Mouse (Mus musculus): ENCODE measurements around the gene Fat1. TPM values are rescaled to one million over a fixed set of nuclear protein-coding genes. Genes with fewer than 3 reads are reported as not detected.
A peak's percentile ranks its signal among the peaks of the same experiment; 100 is the strongest.

Fat1 gene
- polyA plus RNA-seq, 1 experiment: 24.4 TPM

DNA sequence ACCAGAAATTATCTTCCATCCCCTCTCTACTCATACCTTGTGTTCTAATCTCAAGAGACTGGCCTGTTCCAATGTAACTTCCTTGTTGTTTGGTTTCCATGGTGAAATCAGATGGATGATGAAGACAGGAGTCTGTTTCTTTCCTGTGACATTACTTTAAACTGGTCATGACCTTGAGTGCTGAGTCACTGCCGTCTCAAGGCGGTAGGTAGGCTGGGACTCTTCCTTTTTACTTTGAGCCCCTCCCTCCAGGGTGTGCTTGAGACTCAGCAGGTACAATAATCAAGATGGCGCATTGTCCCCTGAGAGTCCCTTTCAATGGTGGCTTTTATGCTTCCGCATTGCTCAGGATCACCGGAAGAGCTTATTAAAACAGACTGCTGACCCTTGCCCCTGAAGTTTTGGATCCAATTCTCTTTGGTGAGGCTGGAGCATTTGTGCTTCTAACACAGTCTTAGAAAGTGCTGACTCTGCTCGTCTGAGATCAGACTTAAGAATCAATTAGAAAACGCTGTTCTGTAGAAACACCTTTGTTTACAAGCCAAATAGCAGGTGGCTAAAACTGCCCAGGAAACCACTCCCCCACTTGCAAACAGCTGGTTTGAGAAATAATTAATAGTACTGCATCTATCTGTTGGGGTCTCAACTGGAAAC is 14.7 kb upstream of the Fat1 start:
- H3K27me3 ChIP-seq (ENCODE audit: control insufficient read depth, insufficient read depth, insufficient read length): no peaks in the 10 kb centered on the region
- no peaks in the 10 kb centered on the region for H3K79me2 ChIP-seq (ENCODE audit: control insufficient read depth, insufficient read depth)
- no peak overlapping the region for H3ac ChIP-seq (ENCODE audit: control insufficient read depth, insufficient read length, low read depth)
- H3K36me3 ChIP-seq (ENCODE audit: control insufficient read depth, insufficient read depth): no peaks in the 10 kb centered on the region
- TF ChIP-seq FOSL1 (IDR thresholded peaks at IDR 0.05; ENCODE audit: insufficient read depth, low read length, poor library complexity, severe bottlenecking) (no peak), CEBPB (IDR thresholded peaks at IDR 0.05; ENCODE audit: low read depth) (no peak), MYOG (IDR thresholded peaks at IDR 0.05; ENCODE audit: control insufficient read depth, extremely low read depth, insufficient read length) (no peak), CTCF (IDR thresholded peaks at IDR 0.05; ENCODE audit: control insufficient read depth, insufficient read depth, insufficient read length) (no peak)
- no peak overlapping the region for H3K4me3 ChIP-seq (ENCODE audit: insufficient read depth, poor library complexity, severe bottlenecking)
- H3K79me3 ChIP-seq (ENCODE audit: low read depth): no peaks in the 10 kb centered on the region

DNA sequence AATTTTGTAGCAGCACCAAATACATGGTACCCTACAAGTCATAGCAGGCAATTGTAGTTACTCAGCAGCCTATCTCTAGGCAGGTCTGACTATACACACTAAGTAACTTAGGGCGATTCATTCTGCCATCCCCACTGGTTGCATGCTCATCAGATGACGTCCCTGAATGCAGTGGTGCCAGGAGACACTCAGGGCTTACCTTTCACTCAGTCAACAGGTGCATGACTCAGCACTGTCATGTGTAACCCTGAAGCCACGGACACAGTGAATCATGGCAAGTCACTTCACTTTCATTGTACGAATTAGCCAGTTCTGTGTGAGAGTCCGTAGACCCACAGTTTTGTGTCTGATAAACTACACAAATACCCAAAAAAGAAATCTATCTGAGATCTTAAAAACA is 10.3 kb upstream of the Fat1 start:
- Histone ChIP-seq H3K79me2 (ENCODE audit: control insufficient read depth, insufficient read depth) (no peaks in the 10 kb centered on the region), H3K4me3 (ENCODE audit: insufficient read depth, poor library complexity, severe bottlenecking) (no peak overlapping the region), H3K36me3 (ENCODE audit: control insufficient read depth, insufficient read depth) (no peaks in the 10 kb centered on the region), H3ac (ENCODE audit: control insufficient read depth, insufficient read length, low read depth) (no peak overlapping the region), H3K79me3 (ENCODE audit: low read depth) (no peaks in the 10 kb centered on the region), H3K27me3 (ENCODE audit: control insufficient read depth, insufficient read depth, insufficient read length) (no peaks in the 10 kb centered on the region)
- TF ChIP-seq CTCF (IDR thresholded peaks at IDR 0.05; ENCODE audit: control insufficient read depth, insufficient read depth, insufficient read length): no peak

DNA sequence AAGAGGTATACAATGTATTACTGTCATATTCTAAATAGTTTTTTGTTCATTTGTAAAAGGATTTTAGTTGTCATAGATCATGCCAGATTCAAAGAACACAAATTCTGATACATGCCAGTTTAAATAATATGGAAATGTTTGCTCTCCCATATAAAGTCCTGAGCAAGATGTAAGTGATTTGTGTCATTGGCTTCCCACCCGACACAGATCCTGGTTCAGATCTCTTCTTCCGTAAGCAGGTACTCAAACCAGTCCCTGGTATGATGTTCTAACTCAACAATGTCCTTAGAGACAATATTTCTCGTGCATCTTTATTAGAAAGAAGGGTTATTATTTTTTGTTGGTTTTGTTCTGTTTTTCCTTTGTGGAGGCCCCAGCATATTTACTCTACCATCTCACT is 5.2 kb upstream of the Fat1 start:
- no peaks in the 10 kb centered on the region for H3K79me2 ChIP-seq (ENCODE audit: control insufficient read depth, insufficient read depth)
- H3K27me3 ChIP-seq (ENCODE audit: control insufficient read depth, insufficient read depth, insufficient read length): no peaks in the 10 kb centered on the region
- no peak overlapping the region for H3K4me3 ChIP-seq (ENCODE audit: insufficient read depth, poor library complexity, severe bottlenecking)

DNA sequence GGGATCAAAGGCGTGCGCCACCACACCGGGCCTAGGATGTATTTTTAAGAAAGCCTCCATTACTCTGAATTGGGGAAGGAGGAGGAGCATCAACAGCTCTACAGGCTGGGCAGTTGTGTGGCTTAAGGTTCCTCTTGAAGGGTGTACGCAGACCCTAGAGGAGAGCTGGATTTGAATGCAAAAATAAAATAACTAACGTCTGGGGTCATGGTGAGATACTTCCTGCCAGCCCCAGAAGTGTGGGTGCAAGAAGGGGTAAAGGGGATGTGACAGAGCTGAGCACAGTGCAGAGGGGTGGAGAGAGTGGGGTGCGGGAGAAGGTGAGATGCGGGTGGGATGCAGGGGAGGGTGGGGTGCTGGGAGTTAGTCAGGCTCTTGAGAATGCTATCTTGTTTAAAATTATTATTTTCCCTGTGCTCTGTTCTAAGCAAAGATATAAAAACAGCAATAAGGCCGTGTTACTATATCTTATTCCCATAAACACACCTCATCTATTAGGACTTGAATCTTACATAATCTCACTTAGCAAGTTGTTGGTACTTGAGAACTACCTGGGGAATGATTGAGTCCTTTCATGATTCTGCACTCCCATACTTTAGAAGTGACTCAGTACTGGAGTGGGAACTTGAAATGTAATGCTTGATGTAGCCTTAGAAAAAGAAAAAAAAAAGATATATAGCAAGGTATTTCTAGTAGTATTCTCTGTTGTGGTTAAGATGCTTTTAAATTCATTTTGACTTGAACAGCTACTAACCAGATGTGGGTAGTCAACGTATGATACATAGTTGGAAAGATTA is 2.5 kb upstream of the Fat1 start:
- no peak overlapping the region for H3K4me3 ChIP-seq (ENCODE audit: insufficient read depth, poor library complexity, severe bottlenecking)
- TF ChIP-seq MYOD1 (IDR thresholded peaks at IDR 0.05; ENCODE audit: control insufficient read depth, insufficient read length, low read depth) (no peak), CTCF (IDR thresholded peaks at IDR 0.05; ENCODE audit: control insufficient read depth, insufficient read depth, insufficient read length) (no peak), MAX (IDR thresholded peaks at IDR 0.05) (no peak), FOSL1 (IDR thresholded peaks at IDR 0.05; ENCODE audit: insufficient read depth, low read length, poor library complexity, severe bottlenecking) (no peak), MYOG (IDR thresholded peaks at IDR 0.05; ENCODE audit: control insufficient read depth, extremely low read depth, insufficient read length) (no peak), USF1 (IDR thresholded peaks at IDR 0.05; ENCODE audit: low read depth) (no peak), CEBPB (IDR thresholded peaks at IDR 0.05; ENCODE audit: low read depth) (no peak)

More for the DNA sequence above, 5.2 kb upstream of the Fat1 start:
- no peak for TF ChIP-seq CTCF (IDR thresholded peaks at IDR 0.05; ENCODE audit: control insufficient read depth, insufficient read depth, insufficient read length)
- no peak for TF ChIP-seq USF1 (IDR thresholded peaks at IDR 0.05; ENCODE audit: low read depth)
- TF ChIP-seq MAX (IDR thresholded peaks at IDR 0.05): no peak
- TF ChIP-seq MYOD1 (IDR thresholded peaks at IDR 0.05; ENCODE audit: control insufficient read depth, insufficient read length, low read depth): no peak
- TF ChIP-seq CEBPB (IDR thresholded peaks at IDR 0.05; ENCODE audit: low read depth): no peak
- H3ac ChIP-seq (ENCODE audit: control insufficient read depth, insufficient read length, low read depth): no peak overlapping the region
- H3K79me3 ChIP-seq (ENCODE audit: low read depth): no peaks in the 10 kb centered on the region
- H3K36me3 ChIP-seq (ENCODE audit: control insufficient read depth, insufficient read depth): no peaks in the 10 kb centered on the region

DNA sequence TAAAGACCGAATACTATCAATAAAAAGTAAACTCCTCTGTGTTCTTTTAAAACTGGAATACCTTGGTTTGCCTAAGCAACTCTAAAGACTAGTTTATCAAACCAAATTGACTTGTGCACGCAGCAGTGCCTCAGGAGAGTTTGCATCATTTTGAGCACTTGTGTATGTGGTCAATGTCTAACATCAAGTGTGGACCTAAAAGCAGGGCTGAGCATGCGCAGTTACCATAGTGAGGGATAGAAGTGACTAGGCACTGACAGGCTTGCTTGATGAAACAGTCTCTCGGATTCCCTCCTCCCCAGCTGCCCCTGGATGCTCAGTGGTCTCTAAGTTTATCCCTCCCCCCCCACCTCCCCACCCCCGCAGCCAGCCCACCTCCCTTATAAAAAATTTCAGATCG is 1.8 kb upstream of the Fat1 start:
- no peaks in the 10 kb centered on the region for H3K27me3 ChIP-seq (ENCODE audit: control insufficient read depth, insufficient read depth, insufficient read length)
- no peak for TF ChIP-seq CTCF (IDR thresholded peaks at IDR 0.05; ENCODE audit: control insufficient read depth, insufficient read depth, insufficient read length)
- no peak overlapping the region for H3ac ChIP-seq (ENCODE audit: control insufficient read depth, insufficient read length, low read depth)
- no peak overlapping the region for H3K4me3 ChIP-seq (ENCODE audit: insufficient read depth, poor library complexity, severe bottlenecking)
- peaks cover 26% of the 10 kb centered on the region for H3K79me2 ChIP-seq (ENCODE audit: control insufficient read depth, insufficient read depth)
- peaks cover 8% of the 10 kb centered on the region for H3K79me3 ChIP-seq (ENCODE audit: low read depth)
- no peaks in the 10 kb centered on the region for H3K36me3 ChIP-seq (ENCODE audit: control insufficient read depth, insufficient read depth)

More for the DNA sequence above, 2.5 kb upstream of the Fat1 start:
- Histone ChIP-seq H3K79me3 (ENCODE audit: low read depth) (peaks cover 7% of the 10 kb centered on the region), H3K27me3 (ENCODE audit: control insufficient read depth, insufficient read depth, insufficient read length) (no peaks in the 10 kb centered on the region), H3ac (ENCODE audit: control insufficient read depth, insufficient read length, low read depth) (no peak overlapping the region), H3K79me2 (ENCODE audit: control insufficient read depth, insufficient read depth) (peaks cover 20% of the 10 kb centered on the region), H3K36me3 (ENCODE audit: control insufficient read depth, insufficient read depth) (no peaks in the 10 kb centered on the region)

DNA sequence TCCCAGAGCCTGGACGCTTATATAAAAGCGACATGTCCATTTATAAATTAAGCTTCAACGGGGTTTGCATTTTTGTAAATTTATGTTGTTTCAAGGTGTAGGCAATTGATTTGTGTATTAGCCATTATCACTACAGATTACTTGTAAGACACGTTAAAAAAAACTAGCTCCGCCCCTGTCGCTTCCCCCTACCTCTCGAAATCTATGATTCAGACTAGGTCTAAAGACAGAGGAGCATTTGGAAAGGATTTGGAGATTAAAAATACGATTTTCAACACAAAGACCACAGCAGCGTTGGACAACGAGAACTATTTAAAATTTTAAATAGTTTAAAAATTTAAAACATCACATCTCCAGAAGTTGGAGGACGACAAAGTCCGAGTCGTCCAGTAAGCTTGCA is 831 bp upstream of the Fat1 start:
- no peak for TF ChIP-seq MYOG (IDR thresholded peaks at IDR 0.05; ENCODE audit: control insufficient read depth, extremely low read depth, insufficient read length)
- TF ChIP-seq MYOD1 (IDR thresholded peaks at IDR 0.05; ENCODE audit: control insufficient read depth, insufficient read length, low read depth): no peak
- no peak for TF ChIP-seq MAX (IDR thresholded peaks at IDR 0.05)
- no peak for TF ChIP-seq CTCF (IDR thresholded peaks at IDR 0.05; ENCODE audit: control insufficient read depth, insufficient read depth, insufficient read length)
- TF ChIP-seq USF1 (IDR thresholded peaks at IDR 0.05; ENCODE audit: low read depth): no peak
- no peak for TF ChIP-seq FOSL1 (IDR thresholded peaks at IDR 0.05; ENCODE audit: insufficient read depth, low read length, poor library complexity, severe bottlenecking)
- TF ChIP-seq CEBPB (IDR thresholded peaks at IDR 0.05; ENCODE audit: low read depth): no peak
- Histone ChIP-seq H3K79me2 (ENCODE audit: control insufficient read depth, insufficient read depth) (peaks cover 35% of the 10 kb centered on the region), H3K4me3 (ENCODE audit: insufficient read depth, poor library complexity, severe bottlenecking) (peak overlapping the region; percentile 64), H3K79me3 (ENCODE audit: low read depth) (peaks cover 17% of the 10 kb centered on the region), H3K27me3 (ENCODE audit: control insufficient read depth, insufficient read depth, insufficient read length) (no peaks in the 10 kb centered on the region), H3ac (ENCODE audit: control insufficient read depth, insufficient read length, low read depth) (peak overlapping the region; percentile 80), H3K36me3 (ENCODE audit: control insufficient read depth, insufficient read depth) (no peaks in the 10 kb centered on the region)

Measured in C2C12 (cell line).